Mouse (Mus musculus) liver, adult 2 months (tissue): ENCODE data around the gene Grk5.

Experiments used
- CTCF ChIP-seq: fragments of 200-500 bp; IDR thresholded peaks from 2 replicates; pipeline ENCODE4 v1.5.1; 2011; ENCODE audit warnings: low read depth, low read length, control low read depth
- POLR2A ChIP-seq: fragments of 200-500 bp; IDR thresholded peaks from 2 replicates; pipeline ENCODE4 v1.6.1; 2011; ENCODE audit warnings: low read length, control low read depth; ENCODE audit not compliant: insufficient read depth; ENCODE audit errors: extremely low read depth

GRCm38 (mm10) chr19:60997784-60998183 lies 108.2 kb downstream of the Grk5 start:
- TF ChIP-seq POLR2A (no peak), CTCF (no peak)
